Mouse (Mus musculus) hindbrain, embryonic 15.5 days (tissue): ENCODE measurements around the gene Pold3. TPM values are rescaled to one million over a fixed set of nuclear protein-coding genes. Genes with fewer than 3 reads are reported as not detected.

Source experiments
- ATAC-seq: fragments of 200-750 bp; cut with Nextera tagmentation; 2 replicates; pipeline ENCODE4 v1.8.0; 2017; ENCODE audit warnings: low read depth, moderate number of reproducible peaks, moderate TSS enrichment; ENCODE audit not compliant: low FRiP score
- H3K27ac ChIP-seq: fragments of 300-500 bp; sonication (generic); replicated peaks from 2 replicates; pipeline ENCODE4 v1.5.1; 2015; ENCODE audit warnings: mild to moderate bottlenecking, inconsistent platforms
- H3K27me3 ChIP-seq: fragments of 300-500 bp; sonication (generic); 2 replicates; pipeline ENCODE4 v1.6.1; 2015; ENCODE audit warnings: control low read depth, inconsistent platforms
- H3K36me3 ChIP-seq: fragments of 300-500 bp; sonication (generic); 2 replicates; pipeline ENCODE4 v1.6.1; 2015; ENCODE audit warnings: control low read depth, inconsistent platforms
- H3K4me1 ChIP-seq: fragments of 300-500 bp; sonication (generic); replicated peaks from 2 replicates; pipeline ENCODE4 v1.6.1; 2015; ENCODE audit warnings: control low read depth, inconsistent platforms
- H3K4me2 ChIP-seq: fragments of 300-500 bp; sonication (generic); 2 replicates; pipeline ENCODE4 v1.6.1; 2015; ENCODE audit warnings: moderate library complexity, mild to moderate bottlenecking, inconsistent platforms
- H3K4me3 ChIP-seq: fragments of 300-500 bp; sonication (generic); 2 replicates; pipeline ENCODE4 v1.5.1; 2015; ENCODE audit warnings: mild to moderate bottlenecking, inconsistent platforms
- H3K9ac ChIP-seq: fragments of 300-500 bp; sonication (generic); 2 replicates; pipeline ENCODE4 v1.6.1; 2015; ENCODE audit warnings: inconsistent platforms
- H3K9me3 ChIP-seq: fragments of 300-500 bp; sonication (generic); 2 replicates; pipeline ENCODE4 v1.6.1; 2016; ENCODE audit warnings: control low read depth, inconsistent platforms
- WGBS: fragments of 180-500 bp; shearing (Covaris S2); methylation state at CpG from one replicate; pipeline ENCODE4 v1.1.7; 2015; 5-methylcytosine and 5-hydroxymethylcytosine counted together
- polyA plus RNA-seq: library from polyadenylated mRNA; unstranded; fragments of >200 nt; fragmentation: Nextera tagmentation; extraction: Ambion mirVana; gene quantifications from 2 replicates; pipeline ENCODE4 v1.2.1, GENCODE M21; 2015

The Pold3 gene
- polyA plus RNA-seq, 1 experiment from 2014 or later, result 44.9 TPM

DNA sequence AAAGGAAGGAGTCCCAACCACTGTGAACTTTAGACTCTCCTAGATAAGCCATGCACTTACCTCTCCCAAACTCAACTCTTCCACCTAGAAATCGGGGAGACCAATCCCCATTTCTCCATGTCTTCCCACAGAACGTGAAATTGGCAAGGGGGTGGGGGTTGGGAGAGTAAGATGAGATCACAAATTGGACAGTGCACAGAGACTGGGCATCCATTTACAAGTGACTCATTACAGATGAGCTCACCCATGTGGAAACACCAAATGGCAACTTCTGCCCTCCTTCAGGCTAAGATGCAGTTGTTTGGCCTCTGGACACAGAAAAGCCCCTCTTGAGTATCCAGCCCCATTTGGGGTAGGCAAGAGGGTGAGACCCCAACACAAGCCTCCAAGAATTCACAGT, 74.9 kb downstream of the Pold3 start:
- Histone ChIP-seq H3K27me3 (no peaks in the 10 kb centered on the region), H3K36me3 (no peaks in the 10 kb centered on the region), H3K9me3 (no peaks in the 10 kb centered on the region), H3K27ac (no peak overlapping the region), H3K4me1 (0 out of 2 replicates have a peak, but pooled peaks cover 4% of the 10 kb centered on the region), H3K9ac (no peak overlapping the region), H3K4me2 (no peak overlapping the region), H3K4me3 (no peak overlapping the region)
- no peak for ATAC-seq
- 68% methylated on average over 2 of the region's 2 CpGs for WGBS

DNA sequence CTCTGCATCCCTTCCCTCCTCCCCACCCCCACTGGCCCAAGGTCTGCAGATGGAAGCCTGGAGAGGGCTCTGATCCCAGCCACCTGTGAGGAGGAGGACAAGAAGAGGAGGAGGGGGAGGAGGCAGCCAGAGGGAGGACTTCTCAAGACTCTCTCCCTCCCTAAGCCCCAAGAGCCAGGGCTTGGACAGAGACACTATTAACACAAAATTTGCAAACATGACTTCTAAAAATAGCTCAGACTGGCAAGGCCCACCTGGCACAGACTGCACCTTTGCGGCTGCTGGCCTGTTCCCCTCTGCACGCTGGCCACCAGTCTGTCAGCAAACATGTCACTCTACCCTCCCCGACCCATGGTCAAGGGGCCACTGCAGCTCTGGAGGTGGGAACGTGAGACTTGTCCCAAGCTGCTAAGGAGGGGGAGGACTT, 77.7 kb downstream of the Pold3 start:
- H3K4me1 ChIP-seq, result 0 out of 2 replicates have a peak, but pooled peaks cover 4% of the 10 kb centered on the region
- no peak overlapping the region for H3K27ac ChIP-seq
- no peak overlapping the region for H3K4me2 ChIP-seq
- no peak overlapping the region for H3K9ac ChIP-seq
- WGBS, result 64% methylated on average over 4 of the region's 4 CpGs
- H3K36me3 ChIP-seq, result no peaks in the 10 kb centered on the region
- ATAC-seq, result no peak
- no peaks in the 10 kb centered on the region for H3K27me3 ChIP-seq
- no peak overlapping the region for H3K4me3 ChIP-seq
- H3K9me3 ChIP-seq, result no peaks in the 10 kb centered on the region

DNA sequence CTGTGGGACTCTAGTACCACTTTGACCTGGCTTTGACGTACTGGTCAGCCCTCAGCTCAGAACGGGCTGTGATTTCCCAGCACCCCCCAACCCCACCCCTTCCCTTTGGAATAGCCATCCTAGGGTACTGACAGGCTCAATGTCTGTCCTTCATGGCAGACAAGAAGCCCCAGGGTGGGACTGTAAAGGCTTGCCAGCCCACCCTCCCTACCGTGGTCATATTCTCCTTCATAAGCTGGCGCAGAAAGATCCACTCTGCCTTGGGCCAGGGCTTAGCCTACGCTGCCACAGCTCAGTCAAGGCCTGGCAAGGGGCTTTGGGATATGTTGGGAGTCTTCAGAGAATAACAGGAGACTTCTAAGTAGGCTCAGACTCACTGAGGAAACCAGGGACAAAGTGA, 78.3 kb downstream of the Pold3 start:
- ATAC-seq, result no peak
- WGBS, result 90% methylated on average over 5 of the region's 5 CpGs
- Histone ChIP-seq H3K36me3 (no peaks in the 10 kb centered on the region), H3K4me1 (0 out of 2 replicates have a peak, but pooled peaks cover 4% of the 10 kb centered on the region), H3K9me3 (no peaks in the 10 kb centered on the region), H3K27me3 (no peaks in the 10 kb centered on the region), H3K4me3 (no peak overlapping the region), H3K9ac (no peak overlapping the region), H3K4me2 (no peak overlapping the region), H3K27ac (no peak overlapping the region)

- H3K9ac ChIP-seq, result no peak overlapping the region
- H3K36me3 ChIP-seq, result no peaks in the 10 kb centered on the region
- H3K4me1 ChIP-seq, result 0 out of 2 replicates have a peak, but pooled peaks cover 4% of the 10 kb centered on the region
- ATAC-seq, result no peak
- H3K9me3 ChIP-seq, result no peaks in the 10 kb centered on the region
- H3K4me3 ChIP-seq, result no peak overlapping the region
- 14% methylated on average over 31 of the region's 31 CpGs for WGBS
- no peak overlapping the region for H3K27ac ChIP-seq
- no peaks in the 10 kb centered on the region for H3K27me3 ChIP-seq
- no peak overlapping the region for H3K4me2 ChIP-seq
Observed at GRCm38 (mm10) chr7:100042120-100042519, 79.2 kb downstream of the Pold3 start.

- ATAC-seq, result peak; percentile 58
- H3K9ac ChIP-seq, result no peak overlapping the region
- no peak overlapping the region for H3K4me2 ChIP-seq
- H3K36me3 ChIP-seq, result no peaks in the 10 kb centered on the region
- H3K4me1 ChIP-seq, result 0 out of 2 replicates have a peak, but pooled peaks cover 4% of the 10 kb centered on the region
- no peak overlapping the region for H3K4me3 ChIP-seq
- H3K27me3 ChIP-seq, result no peaks in the 10 kb centered on the region
- 58% methylated on average over 3 of the region's 3 CpGs for WGBS
- no peaks in the 10 kb centered on the region for H3K9me3 ChIP-seq
- H3K27ac ChIP-seq, result peak overlapping the region; percentile 43; the same call in 1 of the 2 replicates
Observed at GRCm38 (mm10) chr7:100036495-100036894, 84.9 kb downstream of the Pold3 start.

- 0 out of 2 replicates have a peak, but pooled peaks cover 4% of the 10 kb centered on the region for H3K4me1 ChIP-seq
- WGBS, result 57% methylated on average over 7 of the region's 7 CpGs
- no peak overlapping the region for H3K4me3 ChIP-seq
- H3K9ac ChIP-seq, result no peak overlapping the region
- ATAC-seq, result peak; percentile 44
- H3K36me3 ChIP-seq, result no peaks in the 10 kb centered on the region
- H3K27ac ChIP-seq, result peak overlapping the region; percentile 43; the same call in 1 of the 2 replicates
- no peaks in the 10 kb centered on the region for H3K9me3 ChIP-seq
- no peak overlapping the region for H3K4me2 ChIP-seq
- no peaks in the 10 kb centered on the region for H3K27me3 ChIP-seq
Observed at GRCm38 (mm10) chr7:100036050-100036449, 85.3 kb downstream of the Pold3 start.

- H3K36me3 ChIP-seq, result no peaks in the 10 kb centered on the region
- no peak for ATAC-seq
- no peak overlapping the region for H3K9ac ChIP-seq
- H3K4me1 ChIP-seq, result 0 out of 2 replicates have a peak, but pooled peaks cover 4% of the 10 kb centered on the region
- no peaks in the 10 kb centered on the region for H3K27me3 ChIP-seq
- H3K9me3 ChIP-seq, result no peaks in the 10 kb centered on the region
- H3K27ac ChIP-seq, result no peak overlapping the region
- H3K4me3 ChIP-seq, result no peak overlapping the region
- H3K4me2 ChIP-seq, result no peak overlapping the region
- 72% methylated on average over 11 of the region's 11 CpGs for WGBS
Observed at GRCm38 (mm10) chr7:100034815-100035463, 86.4 kb downstream of the Pold3 start.

GRCm38 (mm10) chr7:100033672-100034071, 87.7 kb downstream of the Pold3 start:
- H3K36me3 ChIP-seq, result no peaks in the 10 kb centered on the region
- H3K9me3 ChIP-seq, result no peaks in the 10 kb centered on the region
- no peak overlapping the region for H3K9ac ChIP-seq
- H3K27ac ChIP-seq, result no peak overlapping the region
- no peak overlapping the region for H3K4me2 ChIP-seq
- ATAC-seq, result no peak
- no peaks in the 10 kb centered on the region for H3K27me3 ChIP-seq
- H3K4me3 ChIP-seq, result no peak overlapping the region
- WGBS, result 72% methylated on average over 5 of the region's 5 CpGs
- H3K4me1 ChIP-seq, result 0 out of 2 replicates have a peak, but pooled peaks cover 4% of the 10 kb centered on the region

Other genes with a start within 250 kb of the Pold3 start
- gene Rnf169, start 141.1 kb downstream of the Pold3 start, polyA plus RNA-seq, result 4.6 and 4.9 TPM in 2 replicates
- gene Chrdl2, start 115.4 kb downstream of the Pold3 start, polyA plus RNA-seq, result 0.71 and 1.3 TPM in 2 replicates
- 16.8 and 19.6 TPM in 2 replicates for gene Lipt2, start 37.7 kb upstream of the Pold3 start, polyA plus RNA-seq
- 0.82 and 0.90 TPM in 2 replicates for gene Kcne3, start 54.9 kb upstream of the Pold3 start, polyA plus RNA-seq
- gene Pgm2l1, start 105.8 kb upstream of the Pold3 start, polyA plus RNA-seq, result 24.8 and 27.2 TPM in 2 replicates
- gene P4ha3, start 164.0 kb upstream of the Pold3 start, polyA plus RNA-seq, result 7.3 and 10.8 TPM in 2 replicates